Mouse (Mus musculus): ENCODE results near the gene Etl4. TPM values are rescaled to one million over a fixed set of nuclear protein-coding genes. Genes with fewer than 3 reads are reported as not detected.

Gene Etl4
- total RNA-seq, 2 experiments from 2014 or later, result 36.8 to 38.5 TPM

- no peak for DNase-seq
These were observed 612.2 kb downstream of the Etl4 start for GRCm38 (mm10) chr2:20521686-20522285.

DNA sequence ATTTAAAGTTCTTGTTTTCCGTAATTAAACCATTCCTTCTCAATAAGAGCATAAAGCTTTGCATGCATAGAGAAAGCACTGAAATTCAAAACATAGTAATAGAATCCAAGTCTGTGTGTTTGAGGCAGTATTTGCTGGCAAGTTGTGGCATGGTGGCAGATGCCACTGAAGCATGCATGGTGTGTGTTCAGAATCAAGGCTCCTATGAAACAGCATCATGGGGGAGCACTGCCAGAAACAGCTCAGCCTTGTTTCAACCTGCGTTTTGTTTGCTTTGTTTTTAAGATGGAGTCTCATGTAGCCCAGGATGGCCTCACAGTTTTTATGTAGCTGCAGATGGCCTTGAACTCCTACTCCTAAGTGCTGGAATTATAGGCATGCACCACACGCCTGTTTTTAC, 614.1 kb downstream of the Etl4 start:
- DNase-seq, result no peak

GRCm38 (mm10) chr2:20525879-20526593, 616.5 kb downstream of the Etl4 start:
- peak; percentile 25 for DNase-seq

GRCm38 (mm10) chr2:20526856-20527255, 617.3 kb downstream of the Etl4 start:
- DNase-seq, result no peak

GRCm38 (mm10) chr2:20532623-20533022, 623.0 kb downstream of the Etl4 start:
- no peak for DNase-seq

DNA sequence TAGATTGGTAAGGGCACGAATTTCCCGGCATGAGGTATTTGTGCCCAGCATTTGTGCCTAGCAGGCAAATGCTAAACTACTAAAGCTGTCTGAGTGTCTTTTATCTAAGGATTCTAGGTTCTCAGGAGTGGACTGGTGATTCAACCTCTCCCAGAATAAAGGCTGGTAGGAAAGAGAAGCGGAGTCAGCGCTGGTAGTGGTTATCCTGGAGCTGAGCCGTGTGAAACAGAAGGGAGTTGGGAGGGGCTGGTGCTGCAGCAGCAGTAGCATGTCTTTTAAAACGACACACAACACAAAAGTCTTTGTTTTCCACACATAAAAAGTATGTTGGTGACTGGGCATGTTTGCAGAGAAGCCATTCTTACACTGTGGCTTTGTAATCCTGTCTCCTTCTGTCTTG, 628.2 kb downstream of the Etl4 start:
- no peak for DNase-seq

DNA sequence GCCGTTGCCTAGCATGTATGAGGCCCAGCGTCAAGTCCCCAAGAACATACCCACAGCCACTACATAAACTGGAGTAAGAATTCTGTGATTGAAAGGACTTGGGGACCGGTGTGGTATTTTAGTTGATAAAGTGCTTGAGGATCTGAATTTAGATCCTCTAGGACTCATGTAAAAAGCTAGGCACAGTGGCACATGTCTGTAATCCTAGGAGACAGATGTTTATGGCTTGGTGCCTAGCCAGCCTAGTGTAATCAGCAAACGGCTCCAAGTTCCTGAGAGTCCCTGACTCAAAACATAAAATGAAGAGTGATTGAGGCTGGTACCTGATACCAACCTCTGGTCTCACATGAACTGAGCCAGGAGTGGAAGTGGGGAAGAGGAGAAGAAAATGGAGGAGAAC, 629.3 kb downstream of the Etl4 start:
- DNase-seq, result no peak

- DNase-seq, result no peak
These were observed 631.7 kb downstream of the Etl4 start for GRCm38 (mm10) chr2:20541261-20541660.

DNA sequence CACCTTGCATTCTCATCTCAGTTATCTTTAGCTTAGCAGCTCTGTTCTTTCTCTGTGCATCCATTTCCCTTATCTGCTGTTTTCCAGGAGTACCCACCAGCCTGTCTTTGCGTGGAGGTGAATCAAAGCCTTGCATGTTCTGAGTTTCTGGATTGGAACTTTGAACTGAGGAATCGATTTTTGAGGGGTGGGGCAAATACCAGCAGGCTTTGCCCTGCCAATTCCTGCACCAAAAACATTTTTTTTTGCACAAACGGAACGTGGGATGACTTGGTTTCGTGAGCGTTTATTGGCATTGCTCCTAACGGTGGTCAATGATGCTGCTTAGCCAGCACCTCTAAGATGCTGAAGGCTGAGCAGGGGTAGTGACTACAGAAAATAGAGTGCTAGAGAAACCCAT, 632.7 kb downstream of the Etl4 start:
- DNase-seq, result no peak

DNA sequence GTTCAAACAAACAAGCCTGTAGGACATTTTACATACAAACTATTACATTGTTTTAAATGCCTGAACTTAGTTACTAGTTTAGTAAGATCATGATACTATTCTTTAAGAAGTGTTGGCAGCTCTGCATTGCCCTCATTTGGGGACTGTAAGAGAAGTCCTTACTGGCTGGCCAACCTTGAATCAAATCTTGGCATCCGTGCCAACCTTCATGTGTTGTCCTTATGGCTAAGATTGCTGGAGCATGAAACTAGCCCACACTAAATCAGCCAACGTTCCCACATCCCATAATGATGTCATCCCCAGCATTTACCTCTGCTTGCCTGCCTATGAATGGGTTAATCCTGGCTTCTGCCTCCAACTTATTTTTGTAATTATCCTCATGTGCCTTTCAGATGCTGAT, 636.0 kb downstream of the Etl4 start:
- DNase-seq, result no peak

- DNase-seq, result no peak
These were observed 637.1 kb downstream of the Etl4 start for GRCm38 (mm10) chr2:20546496-20547348.

GRCm38 (mm10) chr2:20547349-20547677, 637.7 kb downstream of the Etl4 start:
- DNase-seq, result no peak

DNA sequence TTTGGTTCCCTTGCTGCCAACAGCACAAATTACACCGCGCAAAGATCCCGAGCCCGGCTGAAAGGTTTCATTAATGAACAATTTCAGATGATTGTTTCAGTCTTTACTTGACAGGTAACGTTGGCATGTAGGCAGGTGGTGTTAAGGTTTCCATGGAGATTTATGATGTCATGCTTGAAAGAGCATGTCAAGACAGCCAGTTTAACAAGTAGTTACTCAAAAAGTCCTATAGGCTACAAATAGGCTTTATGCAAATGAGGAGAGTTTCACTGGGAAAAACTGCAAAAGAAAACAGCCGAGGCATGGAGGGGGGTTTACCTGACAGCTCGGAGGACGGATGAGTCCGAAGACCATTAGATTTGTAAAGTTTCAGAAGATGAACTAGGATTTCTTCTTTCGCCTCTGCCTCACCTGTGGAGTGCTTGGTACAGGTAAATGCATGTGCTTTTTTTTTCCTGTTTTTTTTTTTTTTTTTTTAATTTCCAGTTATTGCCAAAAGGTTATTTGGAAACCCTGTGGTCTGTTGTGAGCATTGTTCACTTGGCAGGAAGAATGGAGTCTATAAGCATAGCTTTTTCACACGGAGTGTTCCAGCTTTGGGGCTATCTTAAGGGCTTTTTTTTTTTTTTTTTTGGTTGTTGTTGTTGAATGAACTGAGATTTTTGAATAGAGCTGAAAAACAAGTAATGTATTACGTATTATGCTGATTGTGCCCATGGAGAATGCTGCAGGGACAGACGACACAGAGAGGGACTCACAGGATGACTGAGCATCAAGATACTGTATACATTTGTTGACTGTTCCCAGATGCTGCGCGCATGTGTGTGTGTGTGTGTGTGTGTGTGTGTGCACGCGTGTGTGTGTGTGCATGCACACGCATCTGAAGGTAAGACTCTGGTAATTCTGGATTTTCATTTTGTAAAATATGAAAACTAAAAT, 638.4 kb downstream of the Etl4 start:
- no peak for DNase-seq

- DNase-seq, result no peak
These were observed 639.5 kb downstream of the Etl4 start for GRCm38 (mm10) chr2:20549065-20549464.

- DNase-seq, result no peak
These were observed 640.4 kb downstream of the Etl4 start for GRCm38 (mm10) chr2:20549996-20550395.

DNA sequence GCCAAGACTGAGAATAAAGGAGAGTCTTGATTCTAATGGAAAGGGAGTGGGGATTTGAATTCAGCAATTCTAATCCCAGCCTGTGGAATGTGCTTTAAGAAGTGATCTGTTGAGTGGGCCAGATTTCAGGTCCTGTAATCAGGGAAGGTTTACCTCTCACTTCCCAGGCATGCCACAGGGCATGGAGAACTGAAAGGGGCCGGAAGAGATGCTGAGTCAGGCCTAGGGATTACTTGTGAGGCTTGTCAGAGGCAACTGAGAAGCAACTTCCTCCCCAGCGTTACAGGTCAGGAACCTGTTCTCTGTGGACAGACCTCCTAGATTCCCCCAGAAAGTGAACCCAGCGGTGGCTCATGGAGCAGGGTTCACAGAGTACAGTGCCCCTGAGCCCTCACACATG, 646.1 kb downstream of the Etl4 start:
- DNase-seq, result no peak

DNA sequence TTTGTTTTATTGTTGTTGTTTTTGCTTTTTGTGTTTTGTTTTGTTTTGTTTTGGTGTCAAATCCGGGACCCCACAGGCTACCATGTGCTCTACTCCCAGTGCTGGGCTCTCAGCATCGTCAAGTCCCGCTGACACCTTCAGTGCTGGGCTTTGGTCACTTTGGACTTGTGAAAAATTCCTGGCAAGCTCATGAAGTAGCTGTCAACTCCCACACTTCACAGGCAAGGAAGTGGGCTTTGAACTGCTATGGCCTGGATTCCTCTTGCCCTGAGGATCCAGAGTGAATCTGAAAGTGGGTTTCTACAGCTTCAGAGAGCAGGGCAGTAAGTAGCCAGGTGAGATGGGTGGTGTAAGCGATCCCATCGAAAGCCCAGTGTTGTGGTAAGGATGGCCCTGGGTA, 649.5 kb downstream of the Etl4 start:
- DNase-seq, result no peak

GRCm38 (mm10) chr2:20559723-20560122, 650.1 kb downstream of the Etl4 start:
- DNase-seq, result peak; percentile 14

GRCm38 (mm10) chr2:20560581-20560980, 651.0 kb downstream of the Etl4 start:
- DNase-seq, result no peak

GRCm38 (mm10) chr2:20563036-20563435, 653.5 kb downstream of the Etl4 start:
- no peak for DNase-seq

GRCm38 (mm10) chr2:20568456-20568855, 658.9 kb downstream of the Etl4 start:
- DNase-seq, result no peak

- DNase-seq, result no peak
These were observed 662.4 kb downstream of the Etl4 start for GRCm38 (mm10) chr2:20571940-20572339.

DNA sequence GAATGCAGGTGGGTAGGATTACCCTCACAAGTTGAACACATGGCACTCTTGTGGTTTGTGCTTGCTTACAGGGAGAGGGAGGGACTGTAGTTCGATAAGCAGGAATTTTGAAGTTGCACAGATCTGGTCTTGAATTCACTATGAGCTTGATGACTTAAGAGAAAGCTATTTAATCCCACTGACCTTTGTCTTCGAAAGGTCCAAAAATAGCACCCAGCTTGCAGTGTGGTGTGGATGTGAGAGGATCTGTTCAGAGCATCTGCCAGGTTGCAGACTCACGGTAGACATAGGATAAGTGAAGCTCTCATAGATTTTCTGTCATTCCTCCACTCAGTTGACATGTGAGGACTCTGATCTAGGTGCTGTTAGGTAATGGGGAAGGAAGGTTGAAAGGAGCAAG, 670.8 kb downstream of the Etl4 start:
- no peak for DNase-seq

Data from heart, postnatal 4 days (tissue).